Mouse (Mus musculus) lung, postnatal 4 days (tissue): ENCODE measurements at regions not wholly inside any gene's neighbourhood (a gene's known extent, or its start where the extent isn't known, plus 50 kb on each side); places are given as distances from the start of the nearest gene placed in this dataset.
"Not testable (repeated sequence)": the region's sequence is repeated elsewhere in the genome, so short reads cannot be mapped to it uniquely, and the experiment has no call there.

Experiments
- DNase-seq, 2 experiments: peaks; one replicate each; pipeline ENCODE4 v3.0.0; 2021

- DNase-seq = no peak
Observed at GRCm38 (mm10) chr6:100423636-100424035, 136.4 kb upstream of the Rybp start.

- no peak for DNase-seq
Observed at GRCm38 (mm10) chr6:100422603-100423002, 135.3 kb upstream of the Rybp start.

DNA sequence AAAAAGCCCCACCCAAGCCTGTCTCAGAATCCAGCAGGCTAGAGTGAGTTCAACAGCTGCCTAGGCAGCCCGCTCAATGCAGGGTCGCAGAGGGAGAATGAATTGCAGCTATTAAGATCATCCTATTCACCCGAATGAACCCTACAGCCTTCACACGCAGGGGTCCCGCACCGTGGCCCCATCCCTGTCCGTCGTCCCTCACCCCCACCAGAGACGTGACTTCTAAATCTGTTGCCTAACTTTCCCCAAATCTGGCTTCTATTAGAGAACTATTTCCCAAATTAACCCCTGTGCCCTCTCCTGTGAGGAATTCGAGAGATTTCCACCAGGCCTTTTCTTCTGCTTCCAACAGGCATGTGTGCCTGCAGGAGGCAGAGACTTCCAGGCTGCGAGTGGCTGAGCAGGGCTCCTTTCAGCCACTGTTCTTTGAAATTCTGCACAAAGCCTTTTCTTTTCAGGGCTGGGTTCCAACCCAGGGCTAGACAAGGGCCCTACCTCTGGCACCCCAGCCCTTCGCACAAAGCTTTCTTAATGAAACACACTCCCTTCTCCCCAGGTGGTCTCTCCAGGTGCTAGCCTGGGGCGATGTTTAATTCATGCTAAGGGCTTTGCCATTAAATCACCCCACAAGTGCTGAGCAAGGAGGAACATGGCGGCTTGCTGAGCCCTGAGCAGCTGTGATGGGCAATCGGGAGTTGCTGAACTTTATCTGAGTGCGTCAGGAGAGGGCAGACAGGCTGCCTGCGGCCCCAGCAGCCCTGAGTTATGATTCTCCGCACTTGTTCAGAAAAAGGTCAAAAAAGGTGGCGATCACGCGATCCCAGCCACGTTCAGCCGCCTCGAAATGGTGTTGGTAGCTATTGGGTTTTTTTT is 134.7 kb upstream of the Rybp start:
- no peak for DNase-seq

DNA sequence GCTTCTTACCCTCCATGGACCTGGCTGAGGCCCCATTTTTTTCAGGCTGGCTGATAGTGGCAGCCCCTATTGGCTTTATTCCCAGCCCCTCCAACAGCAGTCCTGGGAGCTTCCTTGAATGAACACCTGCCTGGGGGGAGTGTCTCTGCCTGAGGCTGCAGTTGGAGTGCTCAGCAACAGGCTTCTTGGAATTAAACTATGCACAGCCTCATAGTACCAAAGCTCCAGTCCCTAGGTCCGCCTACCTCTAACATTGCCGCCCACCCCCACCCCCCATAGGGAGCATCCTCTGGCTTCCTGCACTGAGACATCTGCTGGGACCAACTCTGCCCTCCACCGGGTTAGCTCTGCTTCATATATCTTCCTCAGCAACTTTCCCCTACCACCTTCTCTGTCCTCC is 133.3 kb upstream of the Rybp start:
- DNase-seq = no peak

DNA sequence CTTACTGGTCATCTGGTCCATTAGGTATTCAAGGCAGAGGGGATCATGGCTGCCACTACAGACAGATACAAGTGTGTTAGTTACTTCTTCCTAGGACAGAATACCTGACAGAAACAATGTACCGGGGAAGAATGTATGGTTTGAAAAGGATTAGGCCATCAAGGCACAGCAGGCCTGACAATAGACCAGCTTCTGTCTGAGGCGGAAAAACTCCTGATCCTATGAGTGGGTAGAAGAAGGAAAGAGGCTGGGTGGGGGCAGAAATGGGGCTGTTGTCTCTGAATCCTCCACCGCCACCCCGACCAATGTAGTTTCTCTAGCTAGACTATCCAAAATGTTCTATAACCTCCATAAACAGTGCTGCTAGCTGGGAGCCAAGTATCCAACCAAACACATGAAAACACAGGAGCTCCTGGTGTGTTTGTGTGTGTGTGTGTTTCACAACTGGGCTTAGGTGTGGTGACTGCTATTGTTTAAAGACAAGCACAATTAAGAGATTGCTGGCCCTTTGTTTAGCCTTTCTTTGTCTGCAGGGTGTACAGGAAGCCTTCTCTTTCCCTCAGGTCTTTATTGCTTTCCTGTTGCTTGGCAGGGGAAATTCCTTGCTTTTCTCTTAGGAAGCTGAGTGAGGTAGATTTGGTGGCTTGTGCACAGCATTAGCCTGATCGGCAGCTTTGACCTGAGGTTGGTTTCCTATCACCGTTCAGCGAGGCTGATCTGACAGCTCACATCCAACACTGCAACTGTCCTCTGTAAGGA is 132.7 kb upstream of the Rybp start:
- DNase-seq = no peak

- DNase-seq = no peak
Observed at GRCm38 (mm10) chr6:100416046-100416445, 128.8 kb upstream of the Rybp start.

DNA sequence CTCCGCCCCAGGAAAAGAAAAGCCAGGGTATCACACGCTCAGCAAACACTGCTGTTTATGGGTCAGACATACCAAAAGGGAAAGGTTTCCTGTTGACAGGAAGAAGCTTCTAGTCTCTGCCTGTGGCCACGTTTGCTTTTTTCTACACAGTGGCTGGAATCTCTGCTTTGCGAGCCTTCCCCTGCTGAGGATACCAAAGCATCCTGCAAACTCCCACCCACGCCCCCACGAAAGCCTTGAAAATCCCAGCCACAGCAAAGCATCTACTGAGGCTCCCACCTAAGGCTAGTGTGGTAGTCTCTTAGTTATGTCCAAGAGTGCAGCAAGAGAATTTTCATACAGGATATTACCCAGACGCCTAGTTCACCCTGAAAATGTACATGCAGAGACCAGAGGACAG is 128.2 kb upstream of the Rybp start:
- no peak for DNase-seq

- no peak for DNase-seq
Observed at GRCm38 (mm10) chr6:100414836-100415235, 127.6 kb upstream of the Rybp start.

GRCm38 (mm10) chr6:100412486-100412885 is 125.2 kb upstream of the Rybp start:
- DNase-seq = no peak

DNA sequence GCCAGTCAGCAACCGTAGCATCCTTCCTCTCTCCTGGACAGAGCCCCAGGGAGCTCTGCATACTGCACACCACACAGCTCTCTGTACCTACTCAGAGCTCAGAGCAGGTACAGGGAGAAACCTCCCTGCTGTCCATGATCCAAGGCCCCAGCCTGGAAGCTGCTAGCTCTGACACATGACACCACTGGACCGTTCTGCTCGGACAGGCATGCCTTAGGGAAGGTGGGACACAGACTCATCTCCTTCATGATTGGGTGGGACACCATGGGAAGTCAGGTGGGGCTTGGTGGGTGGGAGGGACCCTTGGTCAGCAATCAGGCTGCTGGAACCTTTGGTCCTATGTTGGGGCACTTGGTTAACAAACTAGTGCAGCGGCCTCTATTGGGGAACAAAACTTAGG is 124.7 kb upstream of the Rybp start:
- DNase-seq = no peak

DNA sequence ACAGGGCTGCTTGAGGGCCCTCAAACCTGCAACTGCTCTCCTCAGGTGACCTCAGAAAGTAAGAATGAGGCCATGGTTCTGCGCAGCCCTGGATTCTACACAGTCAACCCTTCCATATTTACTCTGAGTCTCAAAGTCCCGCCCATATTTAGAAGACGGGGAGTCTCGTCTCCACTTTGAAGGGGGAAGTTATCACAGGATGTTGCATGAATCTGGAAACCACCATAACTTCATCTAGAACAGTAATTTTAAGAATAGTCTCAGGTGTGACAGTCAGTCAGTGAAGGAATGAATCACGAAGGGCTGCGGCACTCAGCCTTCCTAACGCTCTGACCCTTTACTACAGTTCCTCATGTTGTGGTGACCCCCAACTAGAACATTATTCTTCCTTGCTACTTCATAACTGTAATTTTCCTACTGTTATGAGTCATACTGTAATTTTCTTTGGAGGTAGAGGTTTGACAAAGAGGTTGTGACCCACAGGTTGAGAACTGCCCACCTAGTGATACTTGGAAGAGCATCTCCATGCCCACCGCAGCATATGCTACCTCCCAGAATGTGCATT is 122.9 kb upstream of the Rybp start:
- DNase-seq = no peak

DNA sequence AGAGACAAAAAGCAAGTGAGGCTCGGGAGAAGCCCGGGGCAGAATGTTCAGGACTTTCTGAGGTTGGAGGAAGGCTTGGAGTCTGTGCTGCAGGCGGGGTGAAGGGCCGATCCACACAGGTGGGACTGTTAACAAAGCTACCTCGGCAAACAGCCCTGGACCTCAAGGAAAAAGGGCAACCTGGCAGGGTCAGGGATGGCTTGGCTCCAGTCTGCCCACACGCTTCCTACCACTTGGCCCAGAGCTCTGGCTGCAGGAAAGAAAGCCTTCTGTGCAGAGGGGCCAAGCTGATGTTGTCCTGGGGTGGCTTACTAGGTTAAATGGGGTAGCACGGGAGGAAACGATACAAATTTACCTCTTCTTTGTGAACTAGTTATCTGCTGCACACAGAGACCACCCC is 121.5 kb upstream of the Rybp start:
- no peak for DNase-seq

GRCm38 (mm10) chr6:100406504-100406903 is 119.2 kb upstream of the Rybp start:
- no peak for DNase-seq

GRCm38 (mm10) chr6:100404161-100404560 is 116.9 kb upstream of the Rybp start:
- DNase-seq = no peak

DNA sequence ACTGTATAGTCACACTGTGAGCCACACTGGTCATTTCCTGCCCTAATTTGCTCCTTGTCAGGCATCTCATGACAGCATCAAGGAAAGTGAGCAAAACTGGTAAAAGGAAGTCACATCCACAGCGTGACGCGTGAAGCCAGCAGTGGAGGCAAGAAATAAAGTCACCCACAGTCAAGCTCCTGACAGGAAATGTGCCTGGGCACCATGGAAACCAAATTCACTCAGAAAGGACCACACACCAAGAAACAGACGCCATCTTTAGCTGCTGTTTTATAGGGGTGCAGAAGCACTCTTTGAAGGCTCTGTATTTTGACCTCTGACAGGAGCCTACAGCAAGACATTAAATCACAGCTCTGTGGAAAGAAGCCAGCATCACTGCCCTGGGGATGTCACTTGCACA is 115.4 kb upstream of the Rybp start:
- no peak for DNase-seq

DNA sequence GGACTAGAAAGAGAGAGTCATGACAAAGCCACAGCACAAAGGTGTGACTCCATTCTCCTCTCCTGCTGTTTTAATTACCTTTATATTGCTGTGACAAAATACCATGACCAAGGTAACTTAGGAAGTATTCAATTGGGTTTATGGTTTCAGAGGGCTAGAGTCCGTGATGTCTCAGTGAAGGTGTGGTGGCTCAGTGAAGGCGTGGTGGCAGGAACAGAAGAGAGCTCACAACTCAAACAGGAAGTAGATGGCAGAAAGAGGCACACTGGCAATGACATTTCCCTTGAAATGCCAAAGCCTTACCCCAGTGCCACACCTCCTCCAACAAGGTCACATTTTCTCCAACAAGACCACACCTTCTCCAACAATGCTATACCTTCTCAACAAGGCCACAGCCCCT is 114.4 kb upstream of the Rybp start:
- no peak for DNase-seq

DNA sequence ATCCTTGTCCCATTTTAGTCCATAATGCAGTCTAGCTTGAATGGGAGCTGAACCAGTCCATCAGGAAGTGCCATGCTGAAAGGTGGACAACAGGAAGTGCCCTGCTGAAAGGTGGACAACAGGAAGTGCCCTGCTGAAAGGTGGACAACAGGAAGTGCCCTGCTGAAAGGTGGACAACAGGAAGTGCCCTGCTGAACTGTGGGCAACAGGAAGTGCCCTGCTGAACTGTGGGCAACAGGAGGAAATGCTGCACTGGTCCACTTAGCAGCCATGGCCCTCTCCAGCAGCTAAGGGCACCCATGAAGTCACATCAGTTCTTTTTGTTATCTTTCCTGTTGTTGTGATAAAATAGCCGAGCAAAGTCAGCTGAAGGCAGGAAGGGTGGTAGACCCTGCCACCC is 112.1 kb upstream of the Rybp start:
- not testable (repeated sequence) for DNase-seq

DNA sequence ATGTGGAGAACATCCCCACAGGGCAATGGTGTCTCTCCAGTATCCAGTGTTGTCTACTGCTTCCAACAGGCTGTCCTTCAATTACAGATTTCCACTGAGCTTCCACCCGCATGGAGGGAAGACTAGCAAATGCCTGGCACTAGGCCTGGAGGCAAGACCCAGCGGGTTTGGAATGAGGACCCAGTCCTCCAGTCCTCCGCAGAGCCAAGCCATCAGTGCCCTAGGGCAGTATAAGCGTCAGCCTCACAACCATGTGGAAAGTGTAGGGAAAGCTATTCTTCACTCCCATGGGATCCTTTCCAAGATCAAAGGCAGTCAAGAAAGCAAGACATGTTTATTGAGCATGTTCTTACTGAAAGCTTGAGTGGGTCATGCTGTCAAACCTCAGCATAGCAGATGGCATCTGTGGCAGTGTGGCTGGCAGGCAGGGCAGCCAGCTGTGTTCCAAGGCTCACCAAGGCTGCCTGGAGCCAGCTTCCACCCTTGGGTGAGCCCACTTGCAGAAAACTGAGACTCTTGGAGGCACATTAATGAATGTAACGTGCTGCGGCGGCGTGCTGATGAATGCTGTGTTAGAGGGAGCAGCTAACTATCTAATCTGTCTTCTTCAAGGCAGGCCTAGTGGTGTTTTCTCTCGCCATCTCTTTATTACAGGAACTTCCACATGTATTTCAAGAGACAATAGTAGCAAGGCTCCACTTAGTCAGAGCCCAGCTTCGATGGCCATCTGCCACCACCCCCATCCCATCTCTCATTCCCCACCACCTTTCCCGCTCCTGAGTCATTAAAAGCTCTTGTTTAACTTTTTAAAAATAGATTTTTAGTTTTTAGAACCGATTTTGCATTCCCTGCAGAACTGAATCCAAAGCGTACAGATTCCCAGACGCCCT is 109.3 kb upstream of the Rybp start:
- DNase-seq = no peak

DNA sequence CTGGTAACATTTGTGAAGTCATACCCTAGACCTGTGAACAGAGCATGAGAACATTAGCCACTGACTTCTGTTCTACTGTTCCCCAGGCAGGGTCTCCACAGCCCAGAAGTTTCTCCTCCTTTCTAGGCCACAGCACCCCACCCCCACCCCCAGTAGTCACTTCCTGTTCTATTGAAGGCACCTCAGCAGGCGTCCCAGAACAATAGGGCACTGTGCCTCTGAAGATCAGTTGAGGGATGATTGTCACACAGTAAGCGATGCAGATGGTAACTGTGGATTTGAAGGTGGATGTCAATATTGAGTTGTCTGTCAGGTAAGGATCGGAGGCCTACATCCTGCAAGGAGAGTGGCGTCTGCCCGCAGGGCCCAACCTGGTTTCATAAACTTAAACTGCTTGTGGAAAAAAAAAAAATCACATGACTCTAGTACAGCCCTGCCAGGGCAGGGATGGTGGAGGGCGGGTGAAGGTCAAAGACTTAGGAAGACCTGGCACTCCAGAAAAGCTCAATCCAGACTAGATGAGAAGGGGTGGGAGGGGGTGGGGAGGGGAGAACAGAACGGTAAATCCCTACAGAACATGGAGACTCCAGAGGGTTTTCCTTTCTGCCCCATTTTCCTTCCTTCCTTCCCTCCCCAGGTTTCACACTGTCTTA is 103.1 kb upstream of the Rybp start:
- no peak for DNase-seq

- DNase-seq = no peak
Observed at GRCm38 (mm10) chr6:100387042-100387441, 99.8 kb upstream of the Rybp start.

DNA sequence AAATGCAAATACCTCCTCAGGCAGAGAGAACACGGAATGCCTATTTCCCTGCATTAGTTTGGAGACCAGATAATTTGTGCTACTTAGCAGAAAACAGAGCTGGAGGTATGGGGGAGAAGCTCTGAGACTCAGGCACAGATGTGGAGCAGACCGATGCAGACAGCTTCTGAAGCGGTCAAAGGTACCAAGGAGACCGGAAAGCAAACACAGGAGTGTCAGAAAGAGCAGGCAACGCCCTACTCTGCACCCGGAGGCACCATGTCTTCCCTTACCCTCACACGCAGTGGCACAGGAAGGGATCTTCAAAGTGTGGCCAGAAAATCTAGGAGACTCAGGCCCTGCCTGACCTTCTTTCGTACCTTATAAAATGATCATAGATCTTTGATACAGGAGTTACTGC is 98.4 kb upstream of the Rybp start:
- DNase-seq = no peak

DNA sequence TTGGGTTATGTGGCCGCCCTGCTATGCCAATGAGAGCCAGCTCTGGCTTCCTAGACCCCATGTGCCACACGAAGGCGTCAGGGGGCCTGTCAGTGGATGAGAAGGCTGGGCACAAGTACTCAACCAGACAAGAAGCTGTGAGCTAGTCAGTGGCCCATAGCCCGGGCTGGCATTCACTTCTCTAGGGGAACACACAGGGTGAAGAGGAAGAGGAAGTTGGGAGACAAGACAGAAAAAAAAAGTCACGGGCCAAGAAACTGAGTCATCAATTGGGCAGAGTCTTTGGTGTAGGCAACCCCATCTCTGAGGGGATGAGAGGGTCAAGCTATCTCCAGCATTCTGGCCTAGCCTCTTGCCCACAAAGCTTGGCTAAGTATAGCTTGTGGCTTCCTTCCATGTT is 93.8 kb upstream of the Rybp start:
- DNase-seq = no peak
